Mouse (Mus musculus) kidney, embryonic 14.5 days (tissue): ENCODE data around the gene Cebpb. TPM values are rescaled to one million over a fixed set of nuclear protein-coding genes. Genes with fewer than 3 reads are reported as not detected.

Experiments
- ATAC-seq: fragments of 200-750 bp; cut with Nextera tagmentation; 2 replicates; pipeline ENCODE4 v1.8.0; 2017; ENCODE audit warnings: moderate number of reproducible peaks, mild to moderate bottlenecking, moderate TSS enrichment, moderate library complexity; ENCODE audit not compliant: low FRiP score, low TSS enrichment
- H3K27ac ChIP-seq: fragments of 300-500 bp; sonication (generic); 2 replicates; pipeline ENCODE4 v1.5.1; 2014; ENCODE audit warnings: low read depth, mild to moderate bottlenecking, low read length, moderate library complexity, mixed read lengths
- H3K27me3 ChIP-seq: fragments of 300-500 bp; sonication (generic); 2 replicates; pipeline ENCODE4 v1.6.1; 2014; ENCODE audit warnings: mild to moderate bottlenecking, low read length; ENCODE audit not compliant: control insufficient read depth, insufficient read depth
- H3K36me3 ChIP-seq: fragments of 300-500 bp; sonication (generic); 2 replicates; pipeline ENCODE4 v1.6.1; 2014; ENCODE audit warnings: low read length, mixed read lengths; ENCODE audit not compliant: control insufficient read depth, insufficient read depth
- H3K4me1 ChIP-seq: fragments of 300-500 bp; sonication (generic); 2 replicates; pipeline ENCODE4 v1.6.1; 2014; ENCODE audit warnings: low read length, mixed read lengths; ENCODE audit not compliant: control insufficient read depth, insufficient read depth
- H3K4me2 ChIP-seq: fragments of 300-500 bp; sonication (generic); replicated peaks from 2 replicates; pipeline ENCODE4 v1.6.1; 2014; ENCODE audit warnings: low read depth, mild to moderate bottlenecking, low read length
- H3K4me3 ChIP-seq: fragments of 300-500 bp; sonication (generic); 2 replicates; pipeline ENCODE4 v1.5.1; 2014; ENCODE audit warnings: mild to moderate bottlenecking, low read length
- H3K9ac ChIP-seq: fragments of 300-500 bp; sonication (generic); 2 replicates; pipeline ENCODE4 v1.6.1; 2014; ENCODE audit warnings: low read depth, mild to moderate bottlenecking, low read length, moderate library complexity
- H3K9me3 ChIP-seq: fragments of 300-500 bp; sonication (generic); 2 replicates; pipeline ENCODE4 v1.6.1; 2016; ENCODE audit warnings: low read length; ENCODE audit not compliant: control insufficient read depth
- WGBS: fragments of 180-500 bp; shearing (Covaris S2); extraction: QIAGEN DNeasy Blood & Tissue Kit; methylation state at CpG from one replicate; pipeline ENCODE4 v1.1.7; 2014; 5-methylcytosine and 5-hydroxymethylcytosine counted together
- polyA plus RNA-seq: library from polyadenylated mRNA; unstranded; fragments of >200 nt; fragmentation: Nextera tagmentation; extraction: Ambion mirVana; gene quantifications from 2 replicates; pipeline ENCODE4 v1.2.1, GENCODE M21; 2014

Gene Cebpb
- polyA plus RNA-seq, 1 experiment from 2014 or later = 7.7 TPM

DNA sequence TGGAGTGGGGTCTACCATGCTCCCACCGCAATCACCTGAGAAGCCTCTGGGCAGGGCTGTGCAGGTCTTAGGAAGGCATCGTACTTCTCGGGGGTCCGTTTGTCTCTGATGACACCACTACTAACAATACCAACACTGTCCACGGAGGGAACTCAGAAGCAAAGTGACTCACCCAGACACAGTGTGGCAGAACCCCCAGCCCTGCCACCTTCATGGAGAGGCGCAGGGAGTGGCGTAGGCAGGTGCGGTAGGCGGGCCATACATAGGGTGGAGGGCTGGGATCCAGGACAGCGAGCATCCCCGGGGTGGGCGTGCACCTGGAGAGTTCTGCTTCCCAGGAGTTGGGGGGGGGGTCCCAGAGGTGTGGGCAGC lies 603 bp upstream of the Cebpb start:
- H3K27ac ChIP-seq = no peak overlapping the region
- H3K9ac ChIP-seq = peak overlapping the region; percentile 73; the same call in 1 of the 2 replicates
- H3K4me2 ChIP-seq = peak overlapping the region; percentile 98
- H3K9me3 ChIP-seq = no peaks in the 10 kb centered on the region
- 21% methylated on average over 12 of the region's 12 CpGs for WGBS
- peaks cover 9% of the 10 kb centered on the region; the same call in 1 of the 2 replicates for H3K4me1 ChIP-seq
- ATAC-seq = peak; percentile 29
- no peaks in the 10 kb centered on the region for H3K36me3 ChIP-seq
- peaks cover 7% of the 10 kb centered on the region; the same call in 1 of the 2 replicates for H3K27me3 ChIP-seq
- H3K4me3 ChIP-seq = peak overlapping the region; percentile 67

GRCm38 (mm10) chr2:167689501-167690218 lies 945 bp downstream of the Cebpb start, which contains the start of gene Tmem189:
TSS of gene Tmem189 (minus strand) at chr2:167689822.
- H3K9ac ChIP-seq = peak within 1 kb of the TSS; percentile 73
- H3K4me1 ChIP-seq = peaks cover 9% of the 10 kb centered on the region; the same call in 1 of the 2 replicates
- peak within 1 kb of the TSS; percentile 38; the same call in 1 of the 2 replicates for H3K27ac ChIP-seq
- peaks cover 7% of the 10 kb centered on the region; the same call in 1 of the 2 replicates for H3K27me3 ChIP-seq
- H3K36me3 ChIP-seq = no peaks in the 10 kb centered on the region
- H3K4me2 ChIP-seq = peak within 1 kb of the TSS; percentile 98
- H3K4me3 ChIP-seq = peak within 1 kb of the TSS; percentile 67
- ATAC-seq = no peak
- WGBS = under 1% methylated on average over 81 of the region's 99 CpGs
- H3K9me3 ChIP-seq = no peaks in the 10 kb centered on the region

GRCm38 (mm10) chr2:167690219-167690961 lies 1.7 kb downstream of the Cebpb start:
- H3K27ac ChIP-seq = no peak overlapping the region

GRCm38 (mm10) chr2:167690962-167691311 lies 2.2 kb downstream of the Cebpb start:
- no peak for ATAC-seq
- Histone ChIP-seq H3K9ac (no peak overlapping the region), H3K27ac (no peak overlapping the region), H3K27me3 (peaks cover 7% of the 10 kb centered on the region; the same call in 1 of the 2 replicates), H3K4me3 (peak overlapping the region; percentile 67; the same call in 1 of the 2 replicates), H3K36me3 (no peaks in the 10 kb centered on the region), H3K4me2 (peak overlapping the region; percentile 31; the same call in 1 of the 2 replicates), H3K4me1 (peaks cover 9% of the 10 kb centered on the region; the same call in 1 of the 2 replicates), H3K9me3 (peaks cover 7% of the 10 kb centered on the region)
- 88% methylated on average over 12 of the region's 12 CpGs for WGBS

More at GRCm38 (mm10) chr2:167690219-167690961, 1.7 kb downstream of the Cebpb start:
- H3K27me3 ChIP-seq = peaks cover 7% of the 10 kb centered on the region; the same call in 1 of the 2 replicates
- peak overlapping the region; percentile 67 for H3K4me3 ChIP-seq
- peaks cover 9% of the 10 kb centered on the region; the same call in 1 of the 2 replicates for H3K4me1 ChIP-seq
- 51% methylated on average over 15 of the region's 15 CpGs for WGBS
- no peak for ATAC-seq
- H3K9ac ChIP-seq = peak overlapping the region; percentile 73; the same call in 1 of the 2 replicates
- peak overlapping the region; percentile 98 for H3K4me2 ChIP-seq
- peaks cover 7% of the 10 kb centered on the region for H3K9me3 ChIP-seq
- no peaks in the 10 kb centered on the region for H3K36me3 ChIP-seq

GRCm38 (mm10) chr2:167691410-167691809 lies 2.7 kb downstream of the Cebpb start:
- Histone ChIP-seq H3K9ac (no peak overlapping the region), H3K27me3 (peaks cover 7% of the 10 kb centered on the region; the same call in 1 of the 2 replicates), H3K4me2 (peak overlapping the region; percentile 31; the same call in 1 of the 2 replicates), H3K4me1 (peaks cover 14% of the 10 kb centered on the region; the same call in 1 of the 2 replicates), H3K36me3 (no peaks in the 10 kb centered on the region), H3K4me3 (no peak overlapping the region), H3K27ac (no peak overlapping the region), H3K9me3 (peaks cover 7% of the 10 kb centered on the region)
- 93% methylated on average over 6 of the region's 6 CpGs for WGBS
- no peak for ATAC-seq

DNA sequence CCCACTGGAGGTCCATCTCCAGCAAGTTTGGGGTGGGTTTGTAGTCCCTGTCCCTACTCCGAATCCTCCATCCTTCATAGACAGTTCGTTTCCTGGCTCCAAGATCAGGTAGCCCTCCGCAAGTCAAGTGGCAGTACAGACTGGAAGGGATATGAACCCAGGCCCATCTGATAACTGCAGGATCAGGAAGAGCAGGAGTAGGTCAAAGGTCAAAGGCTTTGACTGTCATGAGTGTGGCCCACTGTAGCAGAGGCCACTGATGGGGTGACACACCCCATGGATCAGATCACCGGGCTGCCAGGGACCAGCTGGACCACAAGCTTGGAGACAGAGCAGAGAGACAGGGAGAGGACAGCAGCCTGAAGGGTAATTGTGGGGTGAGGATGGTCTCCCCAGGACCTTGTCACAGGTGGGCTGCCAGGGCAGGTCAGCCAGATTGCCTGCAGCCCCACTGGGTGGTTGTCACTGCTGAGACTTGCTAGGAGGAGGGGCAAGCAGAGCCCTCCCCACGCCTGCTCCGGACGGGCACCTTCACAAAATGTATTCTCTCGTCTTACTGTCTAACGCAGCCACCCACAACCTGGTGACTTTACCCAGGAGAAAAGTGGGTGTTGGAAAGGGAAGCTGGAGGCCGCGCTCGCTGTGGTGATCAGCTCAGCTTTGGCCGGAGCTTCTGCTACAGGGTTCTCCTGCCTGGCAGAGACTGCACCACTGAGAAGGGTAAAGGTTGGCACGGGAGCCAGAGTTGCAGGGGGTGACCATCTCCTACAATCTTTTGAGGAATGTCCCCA lies 3.4 kb downstream of the Cebpb start:
- Histone ChIP-seq H3K36me3 (no peaks in the 10 kb centered on the region), H3K4me1 (peaks cover 16% of the 10 kb centered on the region; the same call in 1 of the 2 replicates), H3K27me3 (peaks cover 7% of the 10 kb centered on the region; the same call in 1 of the 2 replicates), H3K27ac (no peak overlapping the region), H3K4me2 (no peak overlapping the region), H3K9me3 (peaks cover 7% of the 10 kb centered on the region), H3K9ac (no peak overlapping the region), H3K4me3 (no peak overlapping the region)
- 88% methylated on average over 14 of the region's 14 CpGs for WGBS
- ATAC-seq = no peak

DNA sequence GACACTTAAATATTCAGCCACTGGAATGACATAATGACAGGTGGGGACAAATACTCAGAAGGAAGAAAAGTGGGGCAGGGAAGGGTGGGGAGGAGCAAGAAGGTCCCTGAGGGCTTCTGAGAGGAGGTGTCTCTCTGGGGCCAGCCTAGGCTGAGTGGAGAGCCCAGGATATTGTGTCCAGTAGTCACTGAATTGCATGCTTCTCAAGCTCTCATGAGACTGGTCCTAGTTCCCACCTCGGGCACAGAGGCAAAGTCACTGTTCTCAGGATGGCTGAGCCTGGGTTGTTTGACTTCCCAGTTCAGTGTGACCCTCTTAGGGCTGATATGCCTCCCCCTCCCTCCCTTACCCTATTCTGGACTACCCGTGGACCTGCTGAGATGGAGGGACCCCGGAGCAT lies 4.1 kb downstream of the Cebpb start:
- peaks cover 16% of the 10 kb centered on the region; the same call in 1 of the 2 replicates for H3K4me1 ChIP-seq
- no peak overlapping the region for H3K27ac ChIP-seq
- peaks cover 7% of the 10 kb centered on the region; the same call in 1 of the 2 replicates for H3K27me3 ChIP-seq
- no peak overlapping the region for H3K4me3 ChIP-seq
- H3K4me2 ChIP-seq = no peak overlapping the region
- 63% methylated on average over 3 of the region's 3 CpGs for WGBS
- H3K9ac ChIP-seq = no peak overlapping the region
- no peaks in the 10 kb centered on the region for H3K36me3 ChIP-seq
- no peak for ATAC-seq
- H3K9me3 ChIP-seq = peaks cover 7% of the 10 kb centered on the region

- H3K4me1 ChIP-seq = peaks cover 13% of the 10 kb centered on the region; the same call in 1 of the 2 replicates
- no peak overlapping the region for H3K27ac ChIP-seq
- no peak overlapping the region for H3K4me2 ChIP-seq
- H3K27me3 ChIP-seq = peaks cover 7% of the 10 kb centered on the region; the same call in 1 of the 2 replicates
- no peak overlapping the region for H3K9ac ChIP-seq
- H3K4me3 ChIP-seq = no peak overlapping the region
- WGBS = 84% methylated on average over 2 of the region's 2 CpGs
- no peak for ATAC-seq
- no peaks in the 10 kb centered on the region for H3K36me3 ChIP-seq
- peaks cover 7% of the 10 kb centered on the region for H3K9me3 ChIP-seq
Observed at GRCm38 (mm10) chr2:167693540-167693939, 4.8 kb downstream of the Cebpb start.
